Mouse (Mus musculus) forebrain, embryonic 10.5 days (tissue): ENCODE measurements around the gene Cers5. TPM values are rescaled to one million over a fixed set of nuclear protein-coding genes. Genes with fewer than 3 reads are reported as not detected.
"Not testable (repeated sequence)": the region's sequence is repeated elsewhere in the genome, so short reads cannot be mapped to it uniquely, and the experiment has no call there.

ENCODE experiments used
- DNase-seq: peaks from one replicate; pipeline ENCODE4 v3.0.0-alpha.2; 2017; ENCODE audit warnings: low spot score; ENCODE audit errors: extremely low spot score
- H3K27ac ChIP-seq: fragments of 300-500 bp; sonication (generic); 2 replicates; pipeline ENCODE4 v1.5.1; 2016; ENCODE audit warnings: mild to moderate bottlenecking
- H3K27me3 ChIP-seq: fragments of 300-500 bp; sonication (generic); 2 replicates; pipeline ENCODE4 v1.6.1; 2016; ENCODE audit warnings: mild to moderate bottlenecking; ENCODE audit not compliant: poor library complexity, severe bottlenecking
- H3K36me3 ChIP-seq: fragments of 300-500 bp; sonication (generic); replicated peaks from 2 replicates; pipeline ENCODE4 v1.6.1; 2016; ENCODE audit warnings: mild to moderate bottlenecking, moderate library complexity
- H3K4me1 ChIP-seq: fragments of 300-500 bp; sonication (generic); 2 replicates; pipeline ENCODE4 v1.6.1; 2016
- H3K4me3 ChIP-seq: fragments of 300-500 bp; sonication (generic); 2 replicates; pipeline ENCODE4 v1.5.1; 2016; ENCODE audit warnings: mild to moderate bottlenecking, moderate library complexity
- H3K9me3 ChIP-seq: fragments of 300-500 bp; sonication (generic); 2 replicates; pipeline ENCODE4 v1.6.1; 2016; ENCODE audit warnings: mild to moderate bottlenecking, moderate library complexity
- WGBS: fragments of 180-500 bp; shearing (Covaris S2); methylation state at CpG from one replicate; pipeline ENCODE4 v1.1.7; 2016; 5-methylcytosine and 5-hydroxymethylcytosine counted together
- polyA plus RNA-seq: library from polyadenylated mRNA; unstranded; fragments of >200 nt; fragmentation: Nextera tagmentation; extraction: Ambion mirVana; gene quantifications from 2 replicates; pipeline ENCODE4 v1.2.1, GENCODE M21; 2016

Cers5 gene
- polyA plus RNA-seq, 1 experiment from 2014 or later = 59.5 TPM

DNA sequence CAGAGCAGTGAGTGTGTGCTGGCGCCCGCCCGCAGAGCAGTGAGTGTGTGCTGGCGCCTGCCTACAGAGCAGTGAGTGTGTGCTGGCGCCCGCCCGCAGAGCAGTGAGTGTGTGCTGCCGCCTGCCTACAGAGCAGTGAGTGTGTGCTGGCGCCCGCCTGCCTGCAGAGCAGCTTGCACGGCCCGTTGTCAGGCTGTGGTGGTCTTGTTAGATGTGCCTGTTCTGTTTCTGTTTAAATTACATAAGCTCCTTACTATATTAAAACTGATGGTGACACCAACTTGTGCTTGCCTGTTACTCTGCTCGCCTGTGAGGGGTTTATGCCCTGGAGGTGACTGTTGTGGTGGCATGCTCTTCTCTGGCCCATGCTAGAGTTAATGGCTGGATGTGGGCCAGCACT lies 64.5 kb downstream of the Cers5 start:
- Histone ChIP-seq H3K9me3 (no peaks in the 10 kb centered on the region), H3K36me3 (peaks cover 96% of the 10 kb centered on the region), H3K27me3 (no peaks in the 10 kb centered on the region), H3K4me3 (no peak overlapping the region), H3K27ac (no peak overlapping the region), H3K4me1 (peaks cover 26% of the 10 kb centered on the region)
- no peak for DNase-seq
- WGBS = 95% methylated on average over 13 of the region's 13 CpGs

GRCm38 (mm10) chr15:99705440-99706048 lies 67.1 kb downstream of the Cers5 start, which contains the start of gene Gm17349:
TSS of gene Gm17349 (minus strand) at chr15:99705490.
- DNase-seq = peak; percentile 61
- peak within 1 kb of the TSS; percentile 72 for H3K27ac ChIP-seq
- no peaks in the 10 kb centered on the region for H3K9me3 ChIP-seq
- WGBS = 64% methylated on average over 11 of the region's 11 CpGs
- peaks cover 42% of the 10 kb centered on the region for H3K4me1 ChIP-seq
- H3K4me3 ChIP-seq = peak within 1 kb of the TSS; percentile 90
- H3K36me3 ChIP-seq = peaks cover 71% of the 10 kb centered on the region
- no peaks in the 10 kb centered on the region for H3K27me3 ChIP-seq

- Histone ChIP-seq H3K4me1 (peaks cover 47% of the 10 kb centered on the region), H3K27ac (peak overlapping the region; percentile 72), H3K36me3 (peaks cover 65% of the 10 kb centered on the region), H3K9me3 (no peaks in the 10 kb centered on the region), H3K4me3 (peak overlapping the region; percentile 90; the same call in 1 of the 2 replicates), H3K27me3 (no peaks in the 10 kb centered on the region)
- no peak for DNase-seq
- WGBS = 43% methylated on average over 7 of the region's 7 CpGs
Measured at GRCm38 (mm10) chr15:99704881-99705280, 67.8 kb downstream of the Cers5 start.

DNA sequence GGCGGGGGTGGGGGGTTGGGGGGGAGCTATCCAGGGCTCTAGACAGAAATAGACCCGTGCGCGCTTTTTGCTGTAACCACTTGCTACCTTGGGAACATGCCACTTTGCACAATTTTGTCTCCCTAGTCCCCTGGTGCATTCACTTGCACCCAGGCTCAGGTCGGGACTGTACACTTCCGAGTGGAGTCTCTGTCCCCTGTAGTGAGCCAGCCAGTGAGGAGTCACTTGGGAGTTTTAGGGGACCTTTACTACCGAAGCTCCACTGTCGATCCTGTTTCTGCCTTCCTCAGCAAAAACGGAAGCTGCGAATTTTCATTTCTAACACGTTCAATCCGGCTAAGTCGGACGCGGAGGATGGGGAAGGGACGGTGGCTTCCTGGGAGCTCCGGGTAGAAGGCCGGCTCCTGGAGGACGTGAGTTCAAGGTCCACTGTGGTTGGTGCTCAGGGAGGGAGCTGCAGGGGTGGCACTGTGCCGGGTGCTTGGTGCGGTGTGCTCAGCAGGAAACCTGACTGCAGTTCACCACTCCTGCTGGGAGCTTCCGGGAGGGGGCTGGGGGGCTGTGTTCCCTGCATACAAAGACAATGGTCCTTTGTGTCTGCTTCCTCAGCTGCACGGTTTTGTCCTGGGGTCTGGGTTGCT lies 68.5 kb downstream of the Cers5 start:
- WGBS = 30% methylated on average over 23 of the region's 23 CpGs
- peak overlapping the region; percentile 90 for H3K4me3 ChIP-seq
- H3K9me3 ChIP-seq = no peaks in the 10 kb centered on the region
- peak overlapping the region; percentile 72 for H3K27ac ChIP-seq
- peaks cover 5% of the 10 kb centered on the region for H3K27me3 ChIP-seq
- peaks cover 47% of the 10 kb centered on the region for H3K4me1 ChIP-seq
- no peak for DNase-seq
- H3K36me3 ChIP-seq = peaks cover 58% of the 10 kb centered on the region

- H3K27me3 ChIP-seq = peaks cover 10% of the 10 kb centered on the region
- H3K36me3 ChIP-seq = peaks cover 53% of the 10 kb centered on the region
- H3K27ac ChIP-seq = peak overlapping the region; percentile 72; the same call in 1 of the 2 replicates
- DNase-seq = no peak
- H3K4me3 ChIP-seq = peak overlapping the region; percentile 90
- peaks cover 52% of the 10 kb centered on the region for H3K4me1 ChIP-seq
- no peaks in the 10 kb centered on the region for H3K9me3 ChIP-seq
- WGBS = 69% methylated on average over 5 of the region's 5 CpGs
Measured at GRCm38 (mm10) chr15:99703676-99704040, 69.0 kb downstream of the Cers5 start.

- H3K27ac ChIP-seq = peak overlapping the region; percentile 99
- H3K9me3 ChIP-seq = no peaks in the 10 kb centered on the region
- H3K4me1 ChIP-seq = peaks cover 55% of the 10 kb centered on the region
- H3K27me3 ChIP-seq = peaks cover 16% of the 10 kb centered on the region
- H3K36me3 ChIP-seq = peaks cover 47% of the 10 kb centered on the region
- WGBS = 65% methylated on average over 9 of the region's 9 CpGs
- peak overlapping the region; percentile 90 for H3K4me3 ChIP-seq
- no peak for DNase-seq
Measured at GRCm38 (mm10) chr15:99703104-99703503, 69.6 kb downstream of the Cers5 start.

DNA sequence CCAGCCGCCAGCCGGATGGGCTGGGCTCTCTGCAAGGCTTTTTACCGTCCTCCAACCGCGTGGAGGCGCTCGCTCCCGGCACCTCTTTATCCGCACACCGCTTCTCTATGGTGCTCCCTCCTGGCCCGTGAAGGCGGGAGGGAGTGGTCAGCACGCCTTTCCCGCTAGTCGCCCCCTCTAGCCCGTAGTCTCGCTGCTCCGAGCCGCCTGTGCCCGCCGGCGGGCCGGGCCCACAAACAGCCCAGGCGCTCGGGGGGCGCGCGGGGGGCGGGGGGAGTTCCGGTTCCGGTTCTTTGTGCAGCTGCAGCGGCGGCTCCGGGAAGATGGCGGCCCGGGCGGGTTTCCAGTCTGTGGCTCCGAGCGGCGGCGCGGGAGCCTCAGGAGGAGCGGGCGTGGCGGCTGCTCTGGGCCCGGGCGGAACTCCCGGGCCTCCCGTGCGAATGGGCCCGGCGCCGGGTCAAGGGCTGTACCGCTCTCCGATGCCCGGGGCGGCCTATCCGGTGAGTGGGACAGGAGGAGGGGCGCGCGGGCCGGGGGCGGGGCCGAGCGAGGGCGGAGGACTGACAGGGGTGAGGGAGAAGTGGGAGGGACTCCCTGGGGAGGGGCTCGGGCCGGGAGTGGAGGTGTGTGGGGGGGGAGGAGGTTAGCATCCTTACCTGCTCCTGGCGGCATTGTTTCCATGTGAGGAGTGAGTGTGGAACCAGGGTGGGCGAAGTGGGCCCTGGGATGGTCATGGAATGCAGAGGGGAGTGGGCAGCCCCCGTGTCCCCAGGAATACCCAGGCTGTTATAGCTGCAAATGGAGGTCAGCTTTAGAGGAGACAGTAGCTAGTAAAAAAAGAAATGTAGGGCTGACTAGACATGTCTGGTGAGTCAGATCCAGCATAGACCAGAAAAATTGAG lies 70.4 kb downstream of the Cers5 start, which contains the start of gene Smarcd1:
TSS of gene Smarcd1 (plus strand) at position 131 of the 902 bp plus-strand sequence.
- Histone ChIP-seq H3K9me3 (no peaks in the 10 kb centered on the region), H3K4me3 (peak within 1 kb of the TSS; percentile 90), H3K27ac (peak within 1 kb of the TSS; percentile 99), H3K36me3 (peaks cover 39% of the 10 kb centered on the region), H3K27me3 (peaks cover 24% of the 10 kb centered on the region), H3K4me1 (peaks cover 55% of the 10 kb centered on the region)
- DNase-seq = peak; percentile 98
- WGBS = under 1% methylated on average over 70 of the region's 71 CpGs

DNA sequence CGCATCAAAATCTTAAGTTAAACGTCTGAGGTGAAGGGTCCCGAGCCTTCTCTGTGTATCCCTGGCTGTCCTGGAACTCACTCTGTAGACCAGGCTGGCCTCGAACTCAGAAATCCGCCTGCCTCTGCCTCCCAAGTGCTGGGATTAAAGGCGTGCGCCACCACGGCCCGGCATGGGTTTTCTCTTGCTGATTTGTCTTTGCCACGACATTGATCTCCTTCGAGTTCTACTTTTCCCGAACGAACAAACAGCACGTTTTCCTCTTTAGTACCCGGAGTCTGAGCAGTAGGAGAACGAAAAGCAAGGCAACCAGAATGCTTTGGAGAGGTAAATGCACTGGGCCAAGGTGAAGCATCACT lies 71.1 kb downstream of the Cers5 start:
- H3K9me3 ChIP-seq, DNase-seq: not testable (repeated sequence)
- Histone ChIP-seq H3K36me3 (peaks cover 32% of the 10 kb centered on the region), H3K27me3 (peaks cover 31% of the 10 kb centered on the region), H3K4me1 (peaks cover 55% of the 10 kb centered on the region), H3K27ac (peak overlapping the region; percentile 99), H3K4me3 (peak overlapping the region; percentile 90)
- WGBS = 49% methylated on average over 16 of the region's 16 CpGs

DNA sequence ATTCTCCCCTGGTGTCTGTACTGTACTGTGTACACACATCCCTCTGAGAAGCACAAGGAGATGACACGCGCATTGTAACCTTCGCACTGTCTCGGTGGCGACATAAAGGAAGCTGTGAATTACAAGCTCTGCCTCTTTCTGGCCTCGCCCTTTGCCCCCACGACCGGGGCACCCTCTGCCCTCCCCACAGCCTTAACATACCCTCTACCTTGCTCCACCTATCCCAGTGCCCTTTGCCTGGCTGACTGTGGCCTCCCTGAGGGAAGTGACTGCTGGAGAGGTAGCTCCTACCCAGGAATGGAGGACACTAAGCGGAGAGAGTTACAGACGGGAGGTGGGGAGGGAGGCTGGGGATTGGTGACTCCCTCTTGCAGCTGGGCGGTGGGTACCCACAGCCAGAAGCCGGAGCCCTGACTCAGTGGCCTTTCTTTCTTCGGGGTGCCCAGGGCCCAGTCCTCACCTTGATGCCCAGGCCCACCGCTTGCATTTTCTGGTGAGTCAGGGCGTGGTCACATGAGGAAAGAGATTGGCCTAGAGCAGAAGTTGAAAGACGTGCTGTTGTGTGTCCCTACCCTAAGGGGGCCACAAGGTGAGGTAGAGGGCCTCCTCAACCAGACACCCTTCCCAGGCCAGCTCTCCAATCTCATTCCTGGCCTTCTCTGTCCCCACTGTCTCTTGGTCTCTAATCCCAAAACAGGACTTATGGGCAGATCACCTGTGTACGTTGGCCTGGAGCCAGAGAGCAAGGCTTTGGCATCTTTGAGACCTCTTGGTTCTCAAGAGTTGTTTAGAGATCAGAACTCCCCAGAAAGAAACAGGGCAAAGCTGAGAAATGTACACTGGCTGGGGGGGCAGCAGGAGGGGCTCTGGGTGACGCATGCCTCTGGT lies 72.2 kb downstream of the Cers5 start:
- 89% methylated on average over 18 of the region's 18 CpGs for WGBS
- H3K27ac ChIP-seq = no peak overlapping the region

DNA sequence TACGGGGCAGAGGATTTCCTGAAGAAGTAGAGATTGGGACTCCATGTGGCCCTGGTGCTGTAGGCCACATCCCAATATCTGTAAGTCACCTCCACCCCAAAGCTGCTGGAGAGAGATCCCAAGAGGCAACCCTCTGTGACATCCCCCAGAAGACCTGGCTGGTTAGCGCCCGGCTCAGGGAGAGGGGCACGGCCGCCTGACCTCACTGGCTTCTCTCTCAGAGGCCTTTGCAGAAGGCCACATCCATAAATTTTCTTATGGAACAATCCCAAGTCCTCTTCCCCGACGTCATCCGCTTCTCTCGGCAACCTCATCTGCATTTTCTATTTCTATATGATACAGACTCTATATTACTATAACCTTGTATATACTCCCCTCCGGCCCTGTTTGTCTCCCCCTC lies 73.0 kb downstream of the Cers5 start:
- Histone ChIP-seq H3K4me3 (no peak overlapping the region), H3K4me1 (peaks cover 52% of the 10 kb centered on the region), H3K27ac (no peak overlapping the region), H3K36me3 (peaks cover 17% of the 10 kb centered on the region), H3K27me3 (peaks cover 35% of the 10 kb centered on the region), H3K9me3 (no peaks in the 10 kb centered on the region)
- DNase-seq = no peak
- 93% methylated on average over 10 of the region's 10 CpGs for WGBS

More for the DNA sequence above, 72.2 kb downstream of the Cers5 start:
- Histone ChIP-seq H3K36me3 (peaks cover 22% of the 10 kb centered on the region), H3K4me3 (no peak overlapping the region), H3K9me3 (no peaks in the 10 kb centered on the region), H3K27me3 (peaks cover 35% of the 10 kb centered on the region), H3K4me1 (peaks cover 55% of the 10 kb centered on the region)
- DNase-seq = no peak

DNA sequence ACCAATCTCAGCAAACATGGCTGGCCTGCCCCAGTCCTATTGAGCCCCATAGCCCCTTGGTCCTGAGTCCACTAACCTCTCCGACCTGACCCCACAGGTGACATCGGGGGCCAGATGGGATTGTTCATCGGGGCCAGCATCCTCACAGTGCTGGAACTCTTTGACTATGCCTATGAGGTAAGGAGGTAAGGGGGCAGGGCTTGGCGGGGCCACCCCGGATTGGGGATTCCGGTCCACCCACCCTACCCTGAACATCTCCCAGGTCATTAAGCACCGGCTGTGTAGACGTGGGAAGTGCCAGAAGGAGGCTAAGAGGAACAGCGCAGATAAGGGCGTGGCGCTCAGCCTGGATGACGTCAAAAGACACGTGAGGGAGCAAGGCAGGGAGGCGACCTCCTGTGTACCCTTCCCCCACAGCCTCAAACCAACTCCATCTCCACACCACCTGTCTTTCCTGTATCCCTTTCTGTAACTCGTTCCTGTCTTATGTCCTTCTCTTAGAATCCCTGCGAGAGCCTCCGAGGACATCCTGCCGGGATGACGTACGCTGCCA lies 74.1 kb downstream of the Cers5 start:
- Histone ChIP-seq H3K36me3 (peaks cover 6% of the 10 kb centered on the region), H3K27ac (no peak overlapping the region), H3K27me3 (peaks cover 35% of the 10 kb centered on the region), H3K9me3 (no peaks in the 10 kb centered on the region), H3K4me1 (peaks cover 50% of the 10 kb centered on the region), H3K4me3 (peak overlapping the region; percentile 7; the same call in 1 of the 2 replicates)
- DNase-seq = no peak
- 38% methylated on average over 20 of the region's 20 CpGs for WGBS

- Histone ChIP-seq H3K27me3 (peaks cover 44% of the 10 kb centered on the region), H3K4me3 (no peak overlapping the region), H3K4me1 (peaks cover 37% of the 10 kb centered on the region), H3K36me3 (no peaks in the 10 kb centered on the region), H3K9me3 (no peaks in the 10 kb centered on the region), H3K27ac (no peak overlapping the region)
- DNase-seq = no peak
- WGBS = 36% methylated on average over 2 of the region's 2 CpGs
Measured at GRCm38 (mm10) chr15:99697309-99697708, 75.4 kb downstream of the Cers5 start.
